Mouse (Mus musculus) heart, postnatal 0 days (tissue): ENCODE measurements around the gene Mlycd.

Experiments used
- CTCF ChIP-seq: IDR thresholded peaks from 2 replicates; pipeline ENCODE4 v1.5.1; 2016; ENCODE audit warnings: antibody characterized with exemption, control low read depth, low read depth
- EP300 ChIP-seq: IDR thresholded peaks from 2 replicates; pipeline ENCODE4 v1.6.1; 2016; ENCODE audit warnings: antibody characterized with exemption, low read depth

DNA sequence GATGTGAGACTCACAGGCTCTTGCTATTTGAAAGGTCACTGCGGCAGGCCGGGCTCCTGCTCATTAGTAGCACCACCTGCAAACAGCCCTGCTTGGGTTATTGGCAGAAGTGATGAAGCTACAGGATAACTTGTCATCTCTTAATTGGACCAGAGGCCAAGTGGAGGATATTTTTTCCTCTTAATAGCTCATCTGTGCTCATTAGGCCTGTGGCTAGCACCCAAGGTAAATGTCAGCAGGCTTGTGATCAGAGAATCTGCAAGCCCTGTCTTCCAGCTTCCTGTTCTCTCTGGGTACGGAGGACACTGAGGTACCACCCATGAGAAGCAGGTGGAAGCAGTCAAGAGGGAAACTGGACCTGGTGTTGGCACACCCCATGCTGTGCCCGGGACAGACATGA lies 56.5 kb downstream of the Mlycd start:
- no peak for TF ChIP-seq CTCF
- no peak for TF ChIP-seq EP300
